Mouse (Mus musculus) adrenal gland, adult 18-20 months (tissue): Measurements from ENCODE around the gene Dido1. TPM values are rescaled to one million over a fixed set of nuclear protein-coding genes. Genes with fewer than 3 reads are reported as not detected.
A peak's percentile ranks its signal among the peaks of the same experiment; 100 is the strongest.

ENCODE experiments used
- DNase-seq, 2 experiments: peaks; one replicate each; pipeline ENCODE4 v3.0.0; 2021 to 2022; ENCODE audit warnings: low spot score in 2 of 2
- long read RNA-seq, 2 experiments: library from polyadenylated mRNA; stranded (forward); transcript quantifications; one replicate each; pipeline ENCODE4 v2.0.0; 2021
- total RNA-seq, 2 experiments: library from RNA; stranded (reverse); gene quantifications; 1 replicate in 1 of 2; 2 replicates in 1 of 2; pipeline ENCODE4 v1.2.3; 2021

Dido1 gene
- total RNA-seq, result 10 to 100 TPM; 36.7 to 38.3 TPM
- long read RNA-seq, experiment 1, full-length matches to known transcripts, result 8 of 18 reads
- long read RNA-seq, experiment 1, partial matches to known transcripts, result 8 of 18 reads
- long read RNA-seq, experiment 1, other reads (novel, unspliced or antisense), result 2 of 18 reads
- long read RNA-seq, experiment 2, full-length matches to known transcripts, result 2 of 19 reads
- long read RNA-seq, experiment 2, partial matches to known transcripts, result 1 of 19 reads
- long read RNA-seq, experiment 2, other reads (novel, unspliced or antisense), result 16 of 19 reads

- DNase-seq, result peak; percentile 93 to 95
Observed at GRCm38 (mm10) chr2:180709923-180710272, at the start of gene Dido1, which contains the start of gene Gid8. Gene Dido1 (minus strand): TSS chr2:180709999. Gene Gid8 (plus strand): TSS chr2:180710117.

GRCm38 (mm10) chr2:180758513-180759263 is 48.9 kb upstream of the Dido1 start:
- DNase-seq, result no peak

GRCm38 (mm10) chr2:180756786-180757185 is 47.0 kb upstream of the Dido1 start:
- DNase-seq, result no peak

GRCm38 (mm10) chr2:180755896-180756295 is 46.1 kb upstream of the Dido1 start:
- peak; percentile 43 to 49 for DNase-seq

GRCm38 (mm10) chr2:180754976-180755688 is 45.3 kb upstream of the Dido1 start:
- DNase-seq, result no peak

GRCm38 (mm10) chr2:180748904-180749303 is 39.1 kb upstream of the Dido1 start:
- DNase-seq, result no peak

GRCm38 (mm10) chr2:180746569-180747192 is 36.9 kb upstream of the Dido1 start:
- no peak for DNase-seq

- peak; percentile 83 to 92 for DNase-seq
Observed at GRCm38 (mm10) chr2:180745248-180745927, 35.6 kb upstream of the Dido1 start.

- DNase-seq, result no peak
Observed at GRCm38 (mm10) chr2:180743321-180743720, 33.5 kb upstream of the Dido1 start.

- no peak for DNase-seq
Observed at GRCm38 (mm10) chr2:180742820-180743219, 33.0 kb upstream of the Dido1 start.

- no peak for DNase-seq
Observed at GRCm38 (mm10) chr2:180741421-180741820, 31.6 kb upstream of the Dido1 start.

GRCm38 (mm10) chr2:180740349-180740748 is 30.6 kb upstream of the Dido1 start:
- DNase-seq, result no peak

- no peak for DNase-seq
Observed at GRCm38 (mm10) chr2:180737984-180738383, 28.2 kb upstream of the Dido1 start.

GRCm38 (mm10) chr2:180735232-180735631 is 25.4 kb upstream of the Dido1 start:
- no peak for DNase-seq

- no peak for DNase-seq
Observed at GRCm38 (mm10) chr2:180731984-180732383, 22.2 kb upstream of the Dido1 start.

- DNase-seq, result peak in 1 of 2 experiments; percentile 23
Observed at GRCm38 (mm10) chr2:180731036-180731435, 21.2 kb upstream of the Dido1 start.

GRCm38 (mm10) chr2:180727613-180728021 is 17.8 kb upstream of the Dido1 start:
- DNase-seq, result no peak

- no peak for DNase-seq
Observed at GRCm38 (mm10) chr2:180726658-180727442, 17.1 kb upstream of the Dido1 start.

GRCm38 (mm10) chr2:180725856-180726629 is 16.2 kb upstream of the Dido1 start:
- DNase-seq, result no peak
